Mouse (Mus musculus) frontal cortex, postnatal 36 days (tissue): ENCODE data around the gene Nufip2.

Experiments
- DNase-seq, 2 experiments: peaks; one replicate each; pipeline ENCODE4 v3.0.0; 2022; ENCODE audit warnings: low spot score in 2 of 2

Nufip2 gene

DNA sequence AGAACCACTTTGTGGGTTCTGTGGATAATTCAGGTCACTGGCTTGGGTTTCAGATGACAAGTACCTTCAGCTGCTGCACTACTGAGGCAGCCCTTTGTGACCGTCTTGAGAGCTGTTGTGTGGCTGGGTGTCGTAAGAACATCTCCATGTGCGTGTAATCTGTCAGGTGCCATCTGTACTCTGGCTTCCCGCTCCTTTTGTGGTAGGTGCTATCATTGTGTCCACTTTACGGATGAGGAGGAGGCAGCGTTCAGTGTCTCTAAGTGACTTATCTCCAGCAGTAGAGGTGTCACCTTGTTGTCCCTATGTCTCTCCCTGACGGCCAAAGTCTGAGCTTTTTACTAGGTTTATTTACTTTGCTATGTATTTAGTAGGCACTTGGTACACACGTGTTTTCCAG, 84.4 kb downstream of the Nufip2 start:
- no peak for DNase-seq

DNA sequence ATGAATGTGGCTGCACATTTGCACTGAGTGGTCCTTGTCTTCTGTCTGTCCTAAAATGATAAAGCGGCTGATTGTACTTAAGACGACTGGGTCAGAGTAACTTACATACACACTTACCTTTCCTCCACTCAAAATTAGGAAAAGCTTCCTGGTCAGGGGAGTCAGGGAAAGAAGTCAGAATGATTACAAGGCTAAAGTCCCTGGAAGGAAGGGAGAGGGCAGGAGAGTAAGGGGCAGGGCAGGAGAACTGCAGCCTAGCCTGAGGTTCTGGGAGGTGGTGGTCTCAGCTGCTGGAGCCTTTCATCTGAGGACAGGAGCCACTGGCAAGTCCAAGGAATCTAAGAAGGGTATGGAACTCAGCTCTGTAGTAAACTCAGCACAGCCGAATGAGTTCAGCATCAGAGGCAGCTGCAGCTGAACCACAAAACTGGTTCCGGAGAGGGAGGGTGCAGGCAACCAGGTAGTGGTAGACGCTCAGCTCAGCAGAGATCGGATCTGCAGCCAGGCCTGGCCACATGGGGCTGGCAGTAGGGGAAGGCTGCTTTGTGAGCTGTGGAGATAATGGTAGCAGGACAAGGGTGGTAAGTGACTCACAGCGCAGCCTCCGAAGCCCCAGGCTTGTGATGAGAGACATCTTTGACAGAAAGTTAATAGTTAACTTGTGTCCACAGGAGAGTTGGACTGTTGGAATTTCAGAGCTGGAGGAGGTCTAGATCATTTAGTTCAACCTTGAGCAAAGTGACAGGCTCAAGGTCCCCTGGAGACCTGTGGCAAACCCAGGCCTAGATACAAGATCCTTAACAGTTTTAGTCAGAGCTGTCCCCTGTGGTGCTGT, 86.1 kb downstream of the Nufip2 start:
- DNase-seq = no peak

DNA sequence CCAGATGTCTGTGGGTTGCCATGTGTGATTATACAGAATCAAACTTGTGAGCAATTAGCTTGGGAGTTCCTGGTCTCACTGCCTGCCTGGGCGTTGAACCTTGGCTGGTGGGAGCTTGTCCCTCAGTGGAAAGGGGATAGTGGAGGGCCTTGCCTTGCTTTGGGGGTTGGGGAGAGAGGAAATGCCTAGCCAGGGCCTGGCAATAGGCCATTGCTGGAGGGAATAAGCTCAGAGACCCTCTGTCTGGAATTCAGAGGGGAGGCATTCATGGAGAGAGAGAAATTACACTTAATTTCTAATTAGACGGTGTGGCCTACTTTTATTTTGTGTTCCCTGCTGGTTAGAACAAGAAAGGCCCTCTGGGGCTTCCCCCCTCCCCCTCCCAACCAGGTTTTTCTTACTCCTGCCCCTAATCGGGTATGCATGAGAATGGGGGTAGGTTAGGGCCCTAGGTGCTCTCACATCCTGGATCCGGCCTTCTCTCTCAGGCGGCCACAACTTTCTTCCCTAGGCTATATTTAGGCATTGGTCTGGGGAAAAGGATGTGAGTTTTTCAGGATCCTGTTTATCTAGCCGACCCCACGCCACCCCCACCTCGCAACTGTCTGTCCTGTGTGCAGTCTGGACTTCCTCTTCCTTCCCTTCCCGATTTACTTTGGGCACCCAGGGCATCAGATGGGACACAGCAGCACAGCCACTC, 89.9 kb downstream of the Nufip2 start:
- DNase-seq = no peak

DNA sequence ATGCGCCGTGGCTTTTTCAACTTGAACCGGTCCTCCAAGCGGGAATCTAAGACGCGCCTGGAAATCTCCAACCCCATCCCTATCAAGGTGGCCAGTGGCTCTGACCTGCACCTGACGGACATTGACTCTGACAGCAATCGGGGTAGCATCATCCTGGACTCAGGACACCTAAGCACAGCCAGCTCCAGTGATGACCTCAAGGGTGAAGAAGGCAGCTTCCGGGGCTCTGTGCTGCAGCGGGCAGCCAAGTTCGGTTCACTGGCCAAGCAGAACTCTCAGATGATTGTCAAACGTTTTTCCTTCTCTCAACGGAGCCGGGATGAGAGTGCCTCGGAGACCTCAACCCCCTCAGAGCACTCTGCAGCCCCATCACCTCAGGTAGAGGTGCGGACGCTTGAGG, 91.5 kb downstream of the Nufip2 start:
- no peak for DNase-seq

DNA sequence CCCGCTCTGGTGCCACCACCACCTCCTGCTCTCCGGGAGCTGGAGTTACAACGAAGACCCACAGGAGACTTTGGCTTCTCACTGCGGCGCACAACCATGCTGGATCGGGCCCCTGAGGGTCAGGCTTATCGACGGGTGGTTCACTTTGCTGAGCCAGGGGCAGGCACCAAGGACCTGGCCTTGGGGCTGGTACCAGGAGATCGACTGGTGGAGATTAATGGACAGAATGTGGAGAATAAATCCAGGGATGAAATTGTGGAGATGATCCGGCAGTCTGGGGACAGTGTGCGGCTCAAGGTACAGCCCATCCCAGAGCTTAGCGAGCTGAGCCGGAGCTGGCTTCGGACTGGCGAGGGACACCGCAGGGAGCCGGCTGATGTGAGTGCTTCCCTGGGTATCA, 92.0 kb downstream of the Nufip2 start:
- no peak for DNase-seq

DNA sequence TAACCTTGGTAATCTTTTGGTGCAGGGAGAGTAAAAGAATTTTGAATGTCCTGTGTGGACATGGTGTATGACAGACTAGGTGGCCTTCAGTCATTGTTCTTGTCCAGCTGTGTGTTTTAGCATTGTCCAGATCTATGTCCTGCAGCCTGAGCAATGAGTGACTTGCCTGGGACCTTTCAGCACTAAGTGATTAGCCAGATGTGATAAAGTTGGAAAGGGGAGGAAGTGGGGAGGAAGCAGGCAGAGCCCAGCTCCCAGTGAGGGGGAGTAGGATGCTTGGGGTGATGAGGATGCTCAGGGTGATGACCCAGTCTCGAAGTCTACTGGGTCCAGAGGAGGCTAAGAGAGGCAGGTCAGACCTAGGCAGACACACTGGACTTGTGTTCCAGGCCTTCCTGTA, 93.3 kb downstream of the Nufip2 start:
- DNase-seq = no peak

DNA sequence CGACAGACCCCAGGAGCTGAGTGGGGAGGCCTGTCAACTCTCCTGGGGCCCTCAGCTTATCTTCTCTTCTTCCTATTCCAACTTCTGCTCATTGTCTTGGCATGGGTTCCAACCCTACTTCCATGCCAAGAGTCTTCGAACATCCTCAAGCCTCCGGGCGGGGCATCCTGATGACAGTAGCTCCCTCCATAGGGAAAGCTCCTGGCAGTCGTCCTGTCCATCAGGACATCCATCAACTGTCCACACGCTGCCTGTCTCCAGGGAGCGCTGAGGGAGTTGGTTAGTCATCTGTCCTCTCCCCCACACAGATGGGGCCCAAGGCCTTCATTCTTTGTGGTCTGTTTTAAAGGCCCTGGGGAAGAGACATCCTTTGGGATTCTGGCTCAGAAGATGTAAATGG, 95.1 kb downstream of the Nufip2 start:
- no peak for DNase-seq

DNA sequence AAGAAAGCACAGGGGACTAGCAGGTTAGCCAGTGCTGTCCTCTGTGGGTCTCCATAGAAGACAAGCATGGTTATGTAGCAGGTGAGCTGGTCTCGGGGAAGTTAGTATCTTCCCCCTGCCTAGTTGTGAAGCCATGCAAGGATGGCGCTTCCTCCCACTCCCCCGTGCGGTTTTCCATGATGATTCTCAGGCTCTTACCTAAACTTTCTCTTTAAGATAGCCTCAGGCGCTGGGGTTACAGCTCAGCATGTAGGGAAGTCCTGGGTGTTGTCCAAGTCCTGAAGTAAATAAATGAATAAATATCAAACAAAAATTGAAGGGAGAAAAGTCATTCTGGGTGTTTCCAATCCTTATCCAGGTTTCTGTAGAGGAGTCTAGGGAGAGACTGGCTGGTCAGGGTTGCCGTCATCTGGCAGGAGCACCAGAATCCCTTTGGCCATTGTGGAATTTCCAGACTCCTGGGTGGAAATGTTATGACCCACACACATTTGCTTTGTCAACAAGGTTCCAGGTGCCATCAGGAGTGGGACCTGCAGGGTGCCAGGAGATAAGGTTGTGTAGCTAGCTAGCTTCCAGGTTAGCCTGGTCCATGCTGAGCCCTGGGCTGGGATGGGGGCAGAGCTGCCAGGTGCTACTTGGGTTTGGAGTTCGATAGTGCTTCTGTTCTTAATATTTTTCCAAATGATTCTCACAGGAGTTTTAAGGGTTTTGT, 96.3 kb downstream of the Nufip2 start:
- DNase-seq = no peak

DNA sequence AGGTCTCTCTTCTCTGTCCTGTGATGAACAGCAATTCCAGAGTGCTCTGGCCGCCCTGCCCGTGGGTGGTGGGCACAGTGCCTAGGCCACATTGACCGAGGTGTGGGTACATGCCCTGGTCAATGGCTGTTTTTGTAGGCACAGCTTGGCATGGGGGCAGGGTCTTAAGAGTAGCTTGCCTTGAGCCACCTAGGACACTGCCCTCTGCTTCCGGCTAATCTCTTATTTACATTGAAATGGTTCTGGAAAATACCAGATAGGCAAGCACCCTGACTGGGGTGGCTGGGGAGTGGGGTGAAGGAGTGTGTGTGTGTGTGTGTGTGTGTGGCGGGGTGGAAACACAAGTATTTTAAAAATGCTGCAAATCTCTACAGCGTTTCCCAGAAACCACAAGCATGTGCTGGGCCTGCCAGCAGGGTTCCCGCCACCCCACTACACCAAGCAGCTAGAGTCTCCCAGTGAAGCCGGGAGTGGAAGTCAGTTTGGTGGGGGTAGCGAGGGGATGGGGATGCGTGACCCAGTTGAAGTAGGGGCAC, 97.3 kb downstream of the Nufip2 start:
- DNase-seq = no peak

DNA sequence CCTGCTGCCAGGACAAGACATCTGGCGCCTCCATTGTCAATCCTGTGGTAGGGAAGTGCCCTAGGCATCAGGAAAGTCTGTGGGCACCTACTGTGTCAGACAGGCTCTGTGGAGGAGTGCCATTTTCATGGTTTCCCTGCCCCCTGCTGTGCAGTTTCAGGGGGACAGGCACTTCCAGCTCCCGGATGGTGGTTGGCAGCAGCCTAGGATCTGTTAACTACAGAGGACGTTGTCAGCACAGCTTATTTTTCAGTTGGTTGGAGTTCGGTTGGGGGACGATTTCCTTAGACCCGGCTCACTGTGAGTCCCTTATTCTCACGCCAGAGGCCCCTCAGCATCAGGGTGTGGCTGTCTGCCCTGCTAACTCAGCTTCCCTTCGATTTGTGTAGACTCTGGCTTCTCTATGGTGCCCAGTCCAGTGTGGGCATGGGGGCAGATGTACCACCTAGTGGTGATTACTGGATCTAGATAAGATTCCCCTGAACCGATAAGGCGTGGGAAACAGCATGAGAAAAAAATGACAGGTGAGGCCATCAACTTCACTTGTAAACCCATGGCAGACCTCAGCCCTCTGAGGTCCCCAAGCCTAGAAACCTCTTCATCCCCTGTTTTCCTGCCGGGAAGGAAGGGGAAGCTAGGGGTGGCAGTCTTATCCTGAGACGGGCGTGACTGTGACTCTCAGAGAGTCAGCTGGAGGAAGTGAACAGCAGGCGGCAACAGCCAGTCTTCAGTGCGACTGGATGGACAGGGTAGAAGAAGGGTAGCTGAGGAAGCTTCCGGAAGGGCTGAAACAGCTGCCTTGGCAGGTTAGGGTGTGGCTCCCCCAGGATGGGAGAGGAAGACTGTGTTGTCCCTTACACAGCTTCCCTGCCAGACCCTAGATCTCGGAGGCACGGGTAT, 98.0 kb downstream of the Nufip2 start:
- no peak for DNase-seq

DNA sequence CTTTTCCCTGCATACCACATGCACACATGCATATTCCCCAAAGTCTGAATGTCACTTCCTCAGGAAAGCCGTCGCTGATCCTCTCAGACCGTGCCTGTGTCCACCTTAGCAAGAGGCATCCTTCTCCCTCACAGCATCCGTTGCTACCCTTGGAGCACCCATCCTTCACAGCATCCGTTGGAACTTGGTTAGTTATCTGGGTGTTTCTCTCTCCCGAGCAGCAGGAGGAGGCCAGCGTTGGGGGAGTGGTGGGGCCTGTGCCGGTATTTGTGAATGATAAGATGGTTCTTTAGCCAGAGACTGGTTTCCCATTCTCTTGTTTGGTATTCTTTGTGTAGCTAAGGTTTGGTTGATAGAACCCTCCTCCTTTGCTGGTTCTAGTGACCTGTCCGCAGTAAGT, 98.9 kb downstream of the Nufip2 start:
- no peak for DNase-seq

DNA sequence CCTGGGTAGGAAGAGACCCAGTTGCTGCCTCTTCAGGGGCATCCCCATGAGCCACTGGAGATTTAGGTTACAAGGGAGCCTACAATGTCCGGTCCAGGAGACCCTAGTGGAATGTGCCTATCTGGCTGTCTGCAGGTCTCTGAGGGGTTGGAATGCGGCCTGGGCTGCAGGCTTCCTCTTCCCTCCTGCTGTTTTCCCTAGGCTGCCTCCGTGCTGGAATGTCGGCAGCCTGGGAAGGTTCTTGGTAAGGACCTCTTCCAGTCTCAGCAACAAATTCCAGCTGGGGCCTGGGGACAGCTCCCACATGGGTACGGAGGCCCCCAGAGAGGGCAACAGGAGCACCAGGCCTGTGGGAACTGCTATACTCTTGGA, 99.4 kb downstream of the Nufip2 start:
- DNase-seq = no peak

DNA sequence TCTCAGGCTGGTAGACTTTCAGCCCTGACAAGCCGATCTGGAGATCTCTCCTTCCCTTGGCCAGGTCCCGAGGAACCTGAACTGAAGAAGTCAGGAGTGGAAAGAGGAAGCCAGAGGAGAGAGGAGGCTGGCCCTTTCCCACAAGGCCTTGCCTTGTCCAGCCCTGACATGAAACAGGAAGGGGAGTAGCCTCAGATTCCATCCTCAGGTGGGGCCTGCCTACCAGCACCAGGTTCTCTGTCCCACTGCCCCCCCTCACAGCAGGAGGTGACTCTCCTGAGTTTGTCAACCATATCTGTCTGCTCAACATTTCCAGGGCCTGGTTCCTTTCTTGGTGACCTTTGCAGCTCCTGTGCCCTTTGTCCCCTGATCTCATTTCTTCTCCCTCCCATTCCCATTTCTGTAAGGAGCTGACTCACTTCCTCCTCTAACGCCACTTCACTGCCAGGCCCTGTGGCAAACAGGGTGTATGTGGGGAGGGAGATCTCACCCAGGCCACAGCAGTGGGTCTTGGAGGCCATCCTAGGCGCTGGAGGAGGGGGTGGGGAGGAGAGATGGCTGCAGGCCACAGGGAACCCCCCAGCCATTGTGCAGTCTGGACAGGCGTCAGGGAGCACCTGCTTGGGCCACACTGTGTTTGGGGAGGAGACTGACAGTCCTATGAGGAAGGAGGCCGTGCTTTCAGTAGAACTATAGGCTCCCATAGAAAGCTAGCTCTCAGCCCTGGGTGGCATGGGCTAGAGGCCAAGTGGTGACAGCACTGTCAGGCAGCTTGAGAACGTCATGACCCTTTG, 100.0 kb downstream of the Nufip2 start:
- DNase-seq = no peak

DNA sequence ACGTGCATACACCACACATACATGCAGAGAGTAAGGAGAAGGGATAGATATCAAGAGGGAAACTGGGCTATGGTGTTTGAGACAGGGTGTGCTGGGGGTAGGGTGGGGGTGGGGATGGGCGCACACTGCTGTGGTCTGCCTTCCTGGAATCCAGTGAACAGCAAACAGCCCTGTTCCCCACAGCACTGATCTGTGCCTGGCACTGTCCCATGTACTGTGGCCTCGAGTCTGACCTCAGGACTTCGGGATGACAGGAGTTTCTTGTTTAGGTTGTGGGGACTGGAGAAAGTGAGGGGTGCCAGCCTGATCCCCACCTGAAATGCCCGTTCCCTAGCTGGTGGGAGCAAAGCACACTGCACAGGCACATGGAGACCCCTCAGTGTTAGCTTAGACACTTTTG, 101.8 kb downstream of the Nufip2 start, which contains the start of gene Gm10277:
Gm10277 (minus strand) TSS at position 41 of the 400 bp plus-strand sequence.
- DNase-seq = no peak

DNA sequence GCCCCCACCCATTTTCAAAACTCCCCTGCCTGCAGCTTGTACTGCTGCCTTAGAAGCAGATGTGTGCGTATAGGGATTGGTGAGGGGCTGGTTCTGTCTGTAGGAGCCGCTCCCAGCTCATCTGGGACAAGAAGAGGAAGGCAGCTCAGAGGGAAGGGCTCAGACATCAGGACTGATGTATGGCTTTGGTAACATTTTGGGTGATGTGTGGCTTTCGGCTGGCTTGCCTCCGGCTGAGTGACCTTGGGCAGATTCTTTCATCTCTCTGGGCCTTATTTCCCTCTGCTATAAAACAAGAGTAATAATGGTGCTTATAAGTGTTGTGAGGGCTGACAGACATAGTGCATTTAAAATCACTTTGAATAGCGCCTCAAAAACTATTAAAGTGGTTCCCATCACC, 103.6 kb downstream of the Nufip2 start:
- DNase-seq = no peak

DNA sequence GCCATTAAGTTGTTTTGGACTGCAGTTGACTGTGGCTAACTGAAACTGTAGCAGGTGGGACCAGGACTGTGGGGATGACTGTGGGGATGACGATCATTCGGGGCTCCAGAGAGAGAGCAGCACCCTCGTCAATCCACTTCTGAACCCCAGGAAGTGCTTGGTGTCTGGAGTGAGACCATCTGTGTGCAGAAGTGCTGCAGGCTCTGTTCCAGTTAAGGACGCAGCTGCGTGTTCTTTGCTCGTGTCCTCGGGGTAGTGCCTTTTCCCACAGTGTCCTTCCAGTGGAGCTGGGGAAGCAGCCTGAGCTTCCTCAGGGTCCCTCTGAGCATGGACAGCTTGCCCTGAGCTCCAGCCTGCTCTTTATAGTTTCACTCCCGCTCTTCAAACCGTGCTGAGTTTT, 104.3 kb downstream of the Nufip2 start:
- no peak for DNase-seq

DNA sequence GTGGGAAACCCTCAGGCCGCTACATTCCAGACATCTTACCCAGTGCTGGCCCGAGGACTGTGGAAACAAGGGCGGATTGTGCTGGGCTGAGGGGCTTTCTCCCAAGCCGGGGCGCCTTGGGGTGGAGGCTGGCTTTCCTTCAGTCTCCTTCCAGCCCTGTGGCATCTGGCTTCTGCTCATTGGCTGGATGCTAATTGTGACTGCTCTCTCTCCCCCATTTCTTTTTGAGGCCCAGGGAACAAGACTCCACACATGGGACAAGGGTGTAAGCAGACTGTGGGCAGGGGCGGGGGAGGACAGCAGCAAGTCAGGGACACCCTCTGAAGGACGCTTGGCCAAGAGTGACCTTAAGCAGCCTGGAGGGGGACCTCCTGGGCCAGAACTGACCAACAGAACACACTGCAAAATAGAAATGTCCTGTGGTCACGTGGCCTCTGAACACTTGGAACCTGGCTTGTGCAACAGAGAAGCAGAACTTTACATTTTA, 105.3 kb downstream of the Nufip2 start:
- DNase-seq = no peak
